Mouse (Mus musculus): ENCODE data around the gene Aph1c.

GRCm38 (mm10) chr9:66768721-66769120 lies 65.8 kb downstream of the Aph1c start:
- TF ChIP-seq POLR2A (IDR thresholded peaks at IDR 0.05; ENCODE audit: insufficient read depth, low read depth, low read length), result no peak
- TF ChIP-seq CTCF (IDR thresholded peaks at IDR 0.05; ENCODE audit: insufficient read depth, low read depth, low read length), result no peak

All from olfactory bulb, adult 2 months (tissue).